Mouse (Mus musculus) embryonic facial prominence, embryonic 14.5 days (tissue): ENCODE measurements around the gene Defb15. TPM values are rescaled to one million over a fixed set of nuclear protein-coding genes. Genes with fewer than 3 reads are reported as not detected.
"Not testable (repeated sequence)": the region's sequence is repeated elsewhere in the genome, so short reads cannot be mapped to it uniquely, and the experiment has no call there.

Experiments
- ATAC-seq: fragments of 200-750 bp; cut with Nextera tagmentation; 2 replicates; pipeline ENCODE4 v1.8.0; 2017; ENCODE audit warnings: low read depth, moderate number of reproducible peaks, moderate TSS enrichment
- DNase-seq: peaks from one replicate; pipeline ENCODE4 v3.0.0-alpha.2; 2015; ENCODE audit warnings: low spot score
- H3K27ac ChIP-seq: fragments of 300-500 bp; sonication (generic); replicated peaks from 2 replicates; pipeline ENCODE4 v1.5.1; 2014; ENCODE audit warnings: low read depth, mild to moderate bottlenecking, low read length, moderate library complexity
- H3K27me3 ChIP-seq: fragments of 300-500 bp; sonication (generic); replicated peaks from 2 replicates; pipeline ENCODE4 v1.6.1; 2014; ENCODE audit warnings: low read length; ENCODE audit not compliant: control insufficient read depth, insufficient read depth
- H3K36me3 ChIP-seq: fragments of 300-500 bp; sonication (generic); 2 replicates; pipeline ENCODE4 v1.6.1; 2014; ENCODE audit warnings: low read length, mixed read lengths; ENCODE audit not compliant: control insufficient read depth, insufficient read depth
- H3K4me1 ChIP-seq: fragments of 300-500 bp; sonication (generic); 2 replicates; pipeline ENCODE4 v1.6.1; 2014; ENCODE audit warnings: antibody characterized with exemption, low read length; ENCODE audit not compliant: control insufficient read depth, insufficient read depth
- H3K4me2 ChIP-seq: fragments of 300-500 bp; sonication (generic); 2 replicates; pipeline ENCODE4 v1.6.1; 2014; ENCODE audit warnings: low read depth, mild to moderate bottlenecking, low read length, moderate library complexity, mixed read lengths
- H3K4me3 ChIP-seq: fragments of 300-500 bp; sonication (generic); 2 replicates; pipeline ENCODE4 v1.5.1; 2014; ENCODE audit warnings: low read depth, mild to moderate bottlenecking, low read length
- H3K9ac ChIP-seq: fragments of 300-500 bp; sonication (generic); 2 replicates; pipeline ENCODE4 v1.6.1; 2014; ENCODE audit warnings: low read depth, mild to moderate bottlenecking, low read length, moderate library complexity, mixed read lengths
- H3K9me3 ChIP-seq: fragments of 300-500 bp; sonication (generic); 2 replicates; pipeline ENCODE4 v1.6.1; 2016; ENCODE audit warnings: low read length; ENCODE audit not compliant: control insufficient read depth
- WGBS: fragments of 180-500 bp; shearing (Covaris S2); extraction: QIAGEN DNeasy Blood & Tissue Kit; methylation state at CpG from one replicate; pipeline ENCODE4 v1.1.7; 2014; 5-methylcytosine and 5-hydroxymethylcytosine counted together
- polyA plus RNA-seq: library from polyadenylated mRNA; unstranded; fragments of >200 nt; fragmentation: Nextera tagmentation; extraction: Ambion mirVana; gene quantifications from 2 replicates; pipeline ENCODE4 v1.2.1, GENCODE M21; 2014

Defb15 gene
- polyA plus RNA-seq, 1 experiment from 2014 or later: not detected

DNA sequence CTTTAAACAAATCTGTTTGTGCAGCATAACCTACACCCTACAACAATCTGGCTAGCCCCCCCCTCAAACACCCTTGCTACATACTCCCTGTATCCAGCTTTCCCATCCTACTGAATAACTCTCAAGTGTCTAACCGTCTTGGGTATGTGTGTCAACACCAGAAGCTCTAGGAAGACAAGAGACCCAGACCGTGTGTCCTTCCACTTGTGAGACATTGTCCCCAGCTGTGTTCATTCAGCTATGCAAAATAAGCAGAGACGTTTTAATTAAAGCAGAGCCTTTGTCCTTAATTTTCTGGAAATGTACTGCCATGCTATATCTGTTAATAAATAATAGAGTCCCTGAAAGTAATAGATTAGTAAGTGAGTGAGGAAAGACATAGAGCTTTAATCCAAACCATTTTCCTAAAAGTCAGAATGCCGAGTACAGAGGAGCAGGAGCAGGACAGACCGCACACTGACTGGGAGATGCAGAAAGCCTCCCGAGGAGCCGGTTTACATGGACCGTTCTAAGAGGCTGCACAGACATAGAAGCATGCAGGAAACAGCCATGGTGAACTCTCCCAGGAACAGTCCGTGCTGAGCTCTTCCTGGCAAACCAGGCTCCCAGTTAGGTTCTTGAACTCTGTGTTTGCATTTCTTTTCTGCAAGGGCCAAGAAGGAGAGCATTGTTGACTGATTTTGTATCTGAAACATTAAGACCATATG is 15.0 kb upstream of the Defb15 start:
- WGBS: 63% methylated on average over 9 of the region's 9 CpGs
- ATAC-seq (no peak), DNase-seq (peak; percentile 17)

DNA sequence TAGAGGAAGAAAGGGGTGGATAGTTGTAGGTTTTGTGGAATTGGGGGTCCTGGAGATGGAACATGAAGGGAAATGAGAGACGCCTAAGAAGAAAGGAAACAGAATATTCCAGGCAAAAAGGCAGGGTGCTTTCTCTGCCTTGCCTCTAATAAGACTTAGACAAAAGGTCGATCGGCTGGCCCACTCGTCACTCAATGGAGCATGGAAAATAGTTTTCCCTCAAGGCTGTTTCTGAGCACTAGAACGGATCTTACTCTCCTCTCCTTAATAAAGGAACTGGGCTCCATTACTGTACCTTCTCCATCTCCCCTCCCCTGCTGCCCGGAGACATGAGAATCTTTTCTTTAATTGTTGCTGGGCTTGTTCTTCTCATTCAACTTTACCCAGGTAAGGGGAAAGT is 14.0 kb upstream of the Defb15 start, which contains the start of gene Defb13:
TSS of gene Defb13 (plus strand) at position 301 of the 400 bp plus-strand sequence.
- Histone ChIP-seq H3K4me2 (no peak within 1 kb of the TSS), H3K4me1 (no peaks in the 10 kb centered on the region), H3K27ac (no peak within 1 kb of the TSS), H3K27me3 (no peaks in the 10 kb centered on the region), H3K36me3 (no peaks in the 10 kb centered on the region), H3K9ac (no peak within 1 kb of the TSS), H3K4me3 (no peak within 1 kb of the TSS), H3K9me3 (no peaks in the 10 kb centered on the region)
- ATAC-seq (no peak), DNase-seq (no peak)
- 75% methylated on average over 6 of the region's 6 CpGs for WGBS

More for the DNA sequence above, 15.0 kb upstream of the Defb15 start:
- H3K27ac ChIP-seq: no peak overlapping the region
- H3K4me3 ChIP-seq: no peak overlapping the region
- no peaks in the 10 kb centered on the region for H3K27me3 ChIP-seq
- no peaks in the 10 kb centered on the region for H3K9me3 ChIP-seq
- H3K36me3 ChIP-seq: no peaks in the 10 kb centered on the region
- no peak overlapping the region for H3K9ac ChIP-seq
- no peaks in the 10 kb centered on the region for H3K4me1 ChIP-seq
- no peak overlapping the region for H3K4me2 ChIP-seq

GRCm38 (mm10) chr8:21938052-21938451 is 5.5 kb upstream of the Defb15 start, which contains the start of gene Defb35:
TSS of gene Defb35 (plus strand) at chr8:21938352.
- not testable (repeated sequence) for H3K36me3 ChIP-seq, H3K4me3 ChIP-seq, H3K9ac ChIP-seq, H3K4me2 ChIP-seq, DNase-seq, ATAC-seq, H3K9me3 ChIP-seq, H3K27me3 ChIP-seq, H3K4me1 ChIP-seq, H3K27ac ChIP-seq
- 84% methylated on average over 4 of the region's 4 CpGs for WGBS

DNA sequence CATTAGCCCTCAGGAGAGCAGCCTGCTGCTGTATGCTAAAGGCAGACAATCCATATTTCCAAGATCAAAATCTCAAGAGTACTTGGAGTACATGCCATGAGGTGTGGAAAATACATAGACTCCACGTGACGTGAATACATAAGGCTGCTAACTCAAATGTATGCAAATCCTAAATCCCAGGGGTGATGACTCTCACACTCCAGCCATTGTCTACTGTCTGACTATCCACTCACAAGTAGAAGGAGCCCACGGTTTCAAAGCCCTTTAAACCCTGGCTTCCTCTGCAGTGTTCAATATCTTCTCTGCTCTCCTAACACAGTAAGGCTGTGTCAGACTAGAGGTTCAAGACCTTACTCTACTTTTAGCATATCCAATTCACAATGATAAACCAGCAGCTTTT is 1.8 kb downstream of the Defb15 start:
- WGBS: 71% methylated on average over 3 of the region's 3 CpGs
- H3K27ac ChIP-seq, DNase-seq, H3K9ac ChIP-seq, ATAC-seq, H3K27me3 ChIP-seq, H3K9me3 ChIP-seq, H3K4me1 ChIP-seq, H3K36me3 ChIP-seq, H3K4me3 ChIP-seq, H3K4me2 ChIP-seq: not testable (repeated sequence)

- H3K4me3 ChIP-seq: no peak overlapping the region
- 88% methylated on average over 3 of the region's 3 CpGs for WGBS
- no peak overlapping the region for H3K9ac ChIP-seq
- no peaks in the 10 kb centered on the region for H3K4me1 ChIP-seq
- no peaks in the 10 kb centered on the region for H3K9me3 ChIP-seq
- no peaks in the 10 kb centered on the region for H3K27me3 ChIP-seq
- H3K27ac ChIP-seq: no peak overlapping the region
- DNase-seq (no peak), ATAC-seq (no peak)
- H3K36me3 ChIP-seq: no peaks in the 10 kb centered on the region
- H3K4me2 ChIP-seq: no peak overlapping the region
These were observed 16.9 kb downstream of the Defb15 start for GRCm38 (mm10) chr8:21915625-21916024.

- no peak overlapping the region for H3K4me2 ChIP-seq
- H3K9ac ChIP-seq: no peak overlapping the region
- no peaks in the 10 kb centered on the region for H3K27me3 ChIP-seq
- no peak overlapping the region for H3K27ac ChIP-seq
- H3K4me1 ChIP-seq: no peaks in the 10 kb centered on the region
- DNase-seq (no peak), ATAC-seq (no peak)
- no peaks in the 10 kb centered on the region for H3K36me3 ChIP-seq
- WGBS: 25% methylated on average over 2 of the region's 2 CpGs
- H3K9me3 ChIP-seq: no peaks in the 10 kb centered on the region
- no peak overlapping the region for H3K4me3 ChIP-seq
These were observed 20.0 kb downstream of the Defb15 start for GRCm38 (mm10) chr8:21912554-21912953.

GRCm38 (mm10) chr8:21911931-21912330 is 20.6 kb downstream of the Defb15 start:
- WGBS: 8% methylated on average over 1 of the region's 1 CpGs
- DNase-seq: no peak
- no peaks in the 10 kb centered on the region for H3K4me1 ChIP-seq
- no peaks in the 10 kb centered on the region for H3K36me3 ChIP-seq
- no peaks in the 10 kb centered on the region for H3K27me3 ChIP-seq
- no peak overlapping the region for H3K4me3 ChIP-seq
- no peak overlapping the region for H3K27ac ChIP-seq
- H3K4me2 ChIP-seq: no peak overlapping the region
- no peaks in the 10 kb centered on the region for H3K9me3 ChIP-seq
- ATAC-seq: no peak
- H3K9ac ChIP-seq: no peak overlapping the region

DNA sequence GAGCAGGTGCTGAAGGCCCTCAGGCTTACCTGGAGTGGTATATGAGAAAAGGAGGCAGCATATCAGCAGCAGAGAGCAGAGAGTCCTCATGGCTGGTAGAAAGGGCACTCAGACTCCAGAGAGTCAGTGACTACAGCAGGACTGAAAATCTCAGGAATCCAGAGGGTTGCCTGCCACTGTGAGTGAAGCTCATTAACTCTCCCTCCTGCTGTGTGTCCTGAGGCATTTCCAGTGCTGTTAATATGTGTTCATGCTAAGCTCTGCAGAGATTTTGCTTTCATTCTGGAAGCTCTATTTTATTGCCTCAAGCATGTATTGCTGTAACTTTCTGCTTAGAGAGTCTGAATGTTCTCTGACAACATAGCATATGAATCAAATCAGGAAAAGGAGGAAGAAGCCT is 26.2 kb downstream of the Defb15 start, which contains the start of gene Defb11:
TSS of gene Defb11 (minus strand) at position 123 of the 400 bp plus-strand sequence.
- H3K4me3 ChIP-seq, H3K4me2 ChIP-seq, H3K9ac ChIP-seq, H3K4me1 ChIP-seq, H3K27ac ChIP-seq, H3K9me3 ChIP-seq, H3K27me3 ChIP-seq, ATAC-seq, H3K36me3 ChIP-seq: not testable (repeated sequence)
- peak; percentile 20 for DNase-seq

DNA sequence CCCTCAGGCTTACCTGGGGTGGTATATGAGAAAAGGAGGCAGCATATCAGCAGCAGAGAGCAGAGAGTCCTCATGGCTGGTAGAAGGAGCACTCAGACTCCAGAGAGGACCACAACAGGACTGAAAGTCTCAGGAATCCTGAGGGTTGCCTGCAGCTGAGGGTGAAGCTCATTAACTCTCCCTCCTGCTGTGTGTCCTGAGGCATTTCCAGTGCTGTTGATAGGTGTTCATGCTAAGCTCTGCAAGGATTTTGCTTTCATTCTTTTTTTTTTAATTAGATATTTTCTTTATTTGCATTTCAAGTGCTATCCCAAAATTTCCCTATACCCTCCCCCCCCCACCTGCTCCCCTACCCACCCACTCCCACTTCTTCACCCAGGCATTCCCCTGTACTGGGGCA is 47.2 kb downstream of the Defb15 start, which contains the start of gene Defb9:
TSS of gene Defb9 (minus strand) at position 101 of the 400 bp plus-strand sequence.
- not testable (repeated sequence) for H3K9me3 ChIP-seq, H3K27me3 ChIP-seq, H3K4me2 ChIP-seq, H3K4me1 ChIP-seq, H3K27ac ChIP-seq, H3K9ac ChIP-seq, H3K36me3 ChIP-seq, DNase-seq, ATAC-seq, H3K4me3 ChIP-seq
